Mouse (Mus musculus) liver, embryonic 11.5 days (tissue): ENCODE measurements around the gene Spag17. TPM values are rescaled to one million over a fixed set of nuclear protein-coding genes. Genes with fewer than 3 reads are reported as not detected.

Experiments
- ATAC-seq: fragments of 200-750 bp; cut with Nextera tagmentation; replicated peaks from 2 replicates; pipeline ENCODE4 v1.8.0; 2017; ENCODE audit warnings: moderate number of reproducible peaks, mild to moderate bottlenecking, moderate TSS enrichment, moderate library complexity; ENCODE audit not compliant: low FRiP score
- DNase-seq: peaks from one replicate; pipeline ENCODE4 v3.0.0-alpha.2; 2017; ENCODE audit warnings: low spot score
- H3K27ac ChIP-seq: fragments of 300-500 bp; sonication (generic); 2 replicates; pipeline ENCODE4 v1.5.1; 2014; ENCODE audit warnings: mild to moderate bottlenecking, low read depth, low read length, control low read depth
- H3K27me3 ChIP-seq: fragments of 300-500 bp; sonication (generic); replicated peaks from 2 replicates; pipeline ENCODE4 v1.6.1; 2014; ENCODE audit warnings: low read length, mixed read lengths; ENCODE audit not compliant: control insufficient read depth, insufficient read depth
- H3K36me3 ChIP-seq: fragments of 300-500 bp; sonication (generic); 2 replicates; pipeline ENCODE4 v1.6.1; 2014; ENCODE audit warnings: mild to moderate bottlenecking, low read length, moderate library complexity, mixed read lengths; ENCODE audit not compliant: control insufficient read depth, insufficient read depth
- H3K4me1 ChIP-seq: fragments of 300-500 bp; sonication (generic); replicated peaks from 2 replicates; pipeline ENCODE4 v1.6.1; 2014; ENCODE audit warnings: low read length, mixed read lengths; ENCODE audit not compliant: control insufficient read depth, insufficient read depth
- H3K4me2 ChIP-seq: fragments of 300-500 bp; sonication (generic); 2 replicates; pipeline ENCODE4 v1.6.1; 2014; ENCODE audit warnings: mild to moderate bottlenecking, control low read depth, moderate library complexity
- H3K4me3 ChIP-seq: fragments of 300-500 bp; sonication (generic); 2 replicates; pipeline ENCODE4 v1.5.1; 2014; ENCODE audit warnings: low read depth, low read length, control low read depth
- H3K9ac ChIP-seq: fragments of 300-500 bp; sonication (generic); 2 replicates; pipeline ENCODE4 v1.6.1; 2014; ENCODE audit warnings: low read depth, low read length, control low read depth
- H3K9me3 ChIP-seq: fragments of 300-500 bp; sonication (generic); 2 replicates; pipeline ENCODE4 v1.6.1; 2016; ENCODE audit warnings: low read length, inconsistent platforms, mixed read lengths; ENCODE audit not compliant: control insufficient read depth
- WGBS: fragments of 180-500 bp; shearing (Covaris S2); extraction: QIAGEN DNeasy Blood & Tissue Kit; methylation state at CpG from one replicate; pipeline ENCODE4 v1.1.7; 2014; 5-methylcytosine and 5-hydroxymethylcytosine counted together
- polyA plus RNA-seq: library from polyadenylated mRNA; unstranded; fragments of >200 nt; fragmentation: Nextera tagmentation; extraction: Ambion mirVana; gene quantifications from 2 replicates; pipeline ENCODE4 v1.2.1, GENCODE M21; 2014

Spag17 gene
- polyA plus RNA-seq, 1 experiment from 2014 or later: not detected

- 75% methylated on average over 2 of the region's 2 CpGs for WGBS
- H3K4me2 ChIP-seq: no peak overlapping the region
- H3K27me3 ChIP-seq: no peaks in the 10 kb centered on the region
- no peak overlapping the region for H3K27ac ChIP-seq
- no peaks in the 10 kb centered on the region for H3K36me3 ChIP-seq
- H3K4me1 ChIP-seq: no peaks in the 10 kb centered on the region
- no peak for ATAC-seq
- no peak overlapping the region for H3K4me3 ChIP-seq
- no peak for DNase-seq
- no peak overlapping the region for H3K9ac ChIP-seq
- no peaks in the 10 kb centered on the region for H3K9me3 ChIP-seq
Observed at GRCm38 (mm10) chr3:99945171-99945570, 60.0 kb downstream of the Spag17 start.

- no peak for ATAC-seq
Observed at GRCm38 (mm10) chr3:99954039-99954602, 68.9 kb downstream of the Spag17 start.

GRCm38 (mm10) chr3:99956517-99956916 lies 71.3 kb downstream of the Spag17 start:
- Histone ChIP-seq H3K4me3 (no peak overlapping the region), H3K36me3 (no peaks in the 10 kb centered on the region), H3K9me3 (no peaks in the 10 kb centered on the region), H3K4me1 (no peaks in the 10 kb centered on the region), H3K4me2 (no peak overlapping the region), H3K9ac (no peak overlapping the region), H3K27me3 (no peaks in the 10 kb centered on the region), H3K27ac (no peak overlapping the region)
- ATAC-seq (no peak), DNase-seq (no peak)

More at GRCm38 (mm10) chr3:99954039-99954602, 68.9 kb downstream of the Spag17 start:
- no peak overlapping the region for H3K27ac ChIP-seq
- H3K9me3 ChIP-seq: no peaks in the 10 kb centered on the region
- H3K4me2 ChIP-seq: no peak overlapping the region
- 74% methylated on average over 9 of the region's 9 CpGs for WGBS
- H3K4me1 ChIP-seq: no peaks in the 10 kb centered on the region
- H3K36me3 ChIP-seq: no peaks in the 10 kb centered on the region
- H3K27me3 ChIP-seq: no peaks in the 10 kb centered on the region
- DNase-seq: no peak
- no peak overlapping the region for H3K9ac ChIP-seq
- H3K4me3 ChIP-seq: no peak overlapping the region

GRCm38 (mm10) chr3:99959805-99960485 lies 74.7 kb downstream of the Spag17 start:
- WGBS: 81% methylated on average over 7 of the region's 7 CpGs

GRCm38 (mm10) chr3:99964345-99964744 lies 79.1 kb downstream of the Spag17 start:
- DNase-seq (no peak), ATAC-seq (no peak)
- no peak overlapping the region for H3K27ac ChIP-seq
- WGBS: 80% methylated on average over 6 of the region's 6 CpGs
- H3K9ac ChIP-seq: no peak overlapping the region
- H3K27me3 ChIP-seq: no peaks in the 10 kb centered on the region
- no peaks in the 10 kb centered on the region for H3K4me1 ChIP-seq
- H3K4me2 ChIP-seq: no peak overlapping the region
- H3K4me3 ChIP-seq: no peak overlapping the region
- H3K36me3 ChIP-seq: no peaks in the 10 kb centered on the region
- no peaks in the 10 kb centered on the region for H3K9me3 ChIP-seq

More at GRCm38 (mm10) chr3:99959805-99960485, 74.7 kb downstream of the Spag17 start:
- Histone ChIP-seq H3K9ac (no peak overlapping the region), H3K4me3 (no peak overlapping the region), H3K27ac (no peak overlapping the region), H3K9me3 (no peaks in the 10 kb centered on the region), H3K4me1 (no peaks in the 10 kb centered on the region), H3K4me2 (no peak overlapping the region), H3K27me3 (no peaks in the 10 kb centered on the region), H3K36me3 (no peaks in the 10 kb centered on the region)
- ATAC-seq: no peak
- no peak for DNase-seq

- WGBS: 67% methylated on average over 4 of the region's 4 CpGs
- no peak for ATAC-seq
- Histone ChIP-seq H3K9me3 (no peaks in the 10 kb centered on the region), H3K4me1 (no peaks in the 10 kb centered on the region), H3K9ac (no peak overlapping the region), H3K36me3 (no peaks in the 10 kb centered on the region), H3K4me3 (no peak overlapping the region), H3K4me2 (no peak overlapping the region), H3K27me3 (no peaks in the 10 kb centered on the region), H3K27ac (no peak overlapping the region)
- no peak for DNase-seq
Observed at GRCm38 (mm10) chr3:99965863-99966262, 80.7 kb downstream of the Spag17 start.

- Histone ChIP-seq H3K27me3 (no peaks in the 10 kb centered on the region), H3K9me3 (no peaks in the 10 kb centered on the region), H3K4me2 (no peak overlapping the region), H3K27ac (no peak overlapping the region), H3K4me1 (no peaks in the 10 kb centered on the region), H3K36me3 (no peaks in the 10 kb centered on the region), H3K9ac (no peak overlapping the region), H3K4me3 (no peak overlapping the region)
- ATAC-seq (no peak), DNase-seq (no peak)
- 60% methylated on average over 2 of the region's 2 CpGs for WGBS
Observed at GRCm38 (mm10) chr3:99966285-99966684, 81.1 kb downstream of the Spag17 start.

- Histone ChIP-seq H3K36me3 (no peaks in the 10 kb centered on the region), H3K4me2 (no peak overlapping the region), H3K9me3 (no peaks in the 10 kb centered on the region), H3K27ac (no peak overlapping the region), H3K9ac (no peak overlapping the region), H3K27me3 (no peaks in the 10 kb centered on the region), H3K4me3 (no peak overlapping the region), H3K4me1 (no peaks in the 10 kb centered on the region)
- WGBS: 68% methylated on average over 5 of the region's 5 CpGs
- ATAC-seq (no peak), DNase-seq (no peak)
Observed at GRCm38 (mm10) chr3:99970766-99971165, 85.6 kb downstream of the Spag17 start.

- Histone ChIP-seq H3K4me2 (no peak overlapping the region), H3K27ac (no peak overlapping the region), H3K9me3 (peaks cover 4% of the 10 kb centered on the region), H3K4me3 (no peak overlapping the region), H3K9ac (no peak overlapping the region), H3K36me3 (no peaks in the 10 kb centered on the region), H3K27me3 (no peaks in the 10 kb centered on the region), H3K4me1 (no peaks in the 10 kb centered on the region)
- no peak for DNase-seq
- no peak for ATAC-seq
- 60% methylated on average over 7 of the region's 7 CpGs for whole genome bisulfite sequencing
Observed at GRCm38 (mm10) chr3:99981046-99981445, 95.8 kb downstream of the Spag17 start.
